21 mouse cellular contexts compared by ENCODE assay signal in genomic region chr10:27468274-27468673, GRCm38 (mm10).
DNase-seq lines count a peak whose midpoint lies in the region; ATAC-seq and TF ChIP-seq lines count a peak whose summit lies in the region.
"Had no signal": no experiment of that assay in that cellular context is flagged by ENCODE, and none has a peak within 500 bp of the region (broad histone marks: within the 10 kb centered on the region; RNA-seq: fewer than 3 reads in every experiment).

No protein-coding gene starts in this region.

- peak overlapping the region; percentile 67; the same call in 1 of the 2 replicates for H3K27ac ChIP-seq in layer of hippocampus, adult 2 months
- no peak overlapping the region for H3K27ac ChIP-seq in forebrain, postnatal 0 days (ENCODE audit: low read depth, low read length)
- no peak overlapping the region for H3K27ac ChIP-seq in midbrain, embryonic 14.5 days (replicated peaks; ENCODE audit: low read depth, low read length)
- H3K27ac ChIP-seq: embryonic facial prominence, embryonic 13.5 days; heart, embryonic 15.5 days; liver, embryonic 14.5 days; lung, embryonic 15.5 days had no signal

- no peak for TF ChIP-seq CTCF in layer of hippocampus, adult 2 months (conservative IDR thresholded peaks at IDR 0.05)
- no peak for TF ChIP-seq CTCF in forebrain, postnatal 0 days (IDR thresholded peaks at IDR 0.05; ENCODE audit: low read depth)

- no peak overlapping the region for H3K9ac ChIP-seq in forebrain, postnatal 0 days
- H3K9ac ChIP-seq in midbrain, embryonic 14.5 days (replicated peaks; ENCODE audit: low read length): no peak overlapping the region
- H3K9ac ChIP-seq: embryonic facial prominence, embryonic 13.5 days; heart, embryonic 15.5 days; liver, embryonic 14.5 days; lung, embryonic 15.5 days had no signal

- H3K4me2 ChIP-seq in forebrain, postnatal 0 days (ENCODE audit: low read depth): no peak overlapping the region
- no peak overlapping the region for H3K4me2 ChIP-seq in midbrain, embryonic 14.5 days (ENCODE audit: low read length)
- H3K4me2 ChIP-seq: embryonic facial prominence, embryonic 13.5 days; heart, embryonic 15.5 days; lung, embryonic 15.5 days had no signal

- ATAC-seq in forebrain, postnatal 0 days: peak; percentile 87
- ATAC-seq in midbrain, embryonic 14.5 days (ENCODE audit: low FRiP score, low TSS enrichment): peak; percentile 40; the same call in 1 of the 2 replicates

- no peaks in the 10 kb centered on the region for H3K36me3 ChIP-seq in forebrain, postnatal 0 days (ENCODE audit: insufficient read depth)
- no peaks in the 10 kb centered on the region for H3K36me3 ChIP-seq in midbrain, embryonic 14.5 days (ENCODE audit: control insufficient read depth, insufficient read depth, low read length)
- H3K36me3 ChIP-seq: embryonic facial prominence, embryonic 13.5 days; heart, embryonic 15.5 days; lung, embryonic 15.5 days had no signal

- WGBS in forebrain, postnatal 0 days: 10% methylated on average over 1 of the region's 1 CpGs
- 51% methylated on average over 1 of the region's 1 CpGs for WGBS in midbrain, embryonic 14.5 days

- DNase-seq in layer of hippocampus, adult 2 months (ENCODE audit: low spot score in 2 of 2): peak in 1 of 2 experiments; percentile 16
- DNase-seq in layer of hippocampus, adult 9-10 months (ENCODE audit: low spot score): no peak
- peak; percentile 46 for DNase-seq in brain, embryonic 18.5 days (ENCODE audit: low read depth, low spot score)
- DNase-seq in forebrain, postnatal 0 days: peak; percentile 57
- peak; percentile 23 for DNase-seq in midbrain, embryonic 14.5 days
- no peak for DNase-seq in kidney, postnatal 25 days
- DNase-seq in adrenal gland, adult (ENCODE audit: inconsistent age in 2 of 2, low spot score in 1 of 2): no peak
- DNase-seq: adrenal gland, postnatal 36 days; cerebellum, adult 9-10 months; gastrocnemius, postnatal 36 days; heart, postnatal 4 days; kidney, adult 11 months; layer of hippocampus, postnatal 36 days; lung, postnatal 4 days; spleen, adult 18-20 months; thymus, postnatal 36 days had no signal

- H3K27me3 ChIP-seq in forebrain, postnatal 0 days (ENCODE audit: insufficient read depth, low read length): no peaks in the 10 kb centered on the region
- no peaks in the 10 kb centered on the region for H3K27me3 ChIP-seq in midbrain, embryonic 14.5 days (ENCODE audit: control insufficient read depth, insufficient read depth, low read length)
- H3K27me3 ChIP-seq: CH12.LX; embryonic facial prominence, embryonic 13.5 days; heart, embryonic 15.5 days; lung, embryonic 15.5 days had no signal

- no peaks in the 10 kb centered on the region for H3K9me3 ChIP-seq in forebrain, postnatal 0 days (ENCODE audit: low read length)
- no peaks in the 10 kb centered on the region for H3K9me3 ChIP-seq in midbrain, embryonic 14.5 days (ENCODE audit: control insufficient read depth, low read length)
- H3K9me3 ChIP-seq: embryonic facial prominence, embryonic 13.5 days; heart, embryonic 15.5 days; lung, embryonic 15.5 days had no signal

- no peaks in the 10 kb centered on the region for H3K4me1 ChIP-seq in forebrain, postnatal 0 days (ENCODE audit: insufficient read depth)
- no peaks in the 10 kb centered on the region for H3K4me1 ChIP-seq in midbrain, embryonic 14.5 days (ENCODE audit: control insufficient read depth, insufficient read depth, low read length)
- H3K4me1 ChIP-seq: embryonic facial prominence, embryonic 13.5 days; heart, embryonic 15.5 days; lung, embryonic 15.5 days had no signal

- no peak overlapping the region for H3K4me3 ChIP-seq in layer of hippocampus, adult 2 months
- H3K4me3 ChIP-seq in forebrain, postnatal 0 days (ENCODE audit: low read depth, low read length): no peak overlapping the region
- no peak overlapping the region for H3K4me3 ChIP-seq in midbrain, embryonic 14.5 days (replicated peaks; ENCODE audit: low read depth, low read length)
- H3K4me3 ChIP-seq: embryonic facial prominence, embryonic 13.5 days; heart, embryonic 15.5 days; lung, embryonic 15.5 days had no signal

Comparison
In these comparisons a context has a peak if more than half of its experiments do, and no peak if none do; other contexts are left out.
1. DNase-seq: peak in brain, embryonic 18.5 days (single experiment), forebrain, postnatal 0 days (single experiment) and midbrain, embryonic 14.5 days (single experiment); none in layer of hippocampus, adult 9-10 months (single experiment), kidney, postnatal 25 days (0 of 2) and adrenal gland, adult (0 of 2).